Mouse (Mus musculus): Measurements from ENCODE around the gene Zfp280c.
A peak's percentile ranks its signal among the peaks of the same experiment; 100 is the strongest.

The Zfp280c gene

GRCm38 (mm10) chrX:48594099-48594760 lies at the start of gene Zfp280c:
Zfp280c (minus strand) TSS chrX:48594504.
- peak; percentile 67 for DNase-seq (ENCODE audit: low spot score)

GRCm38 (mm10) chrX:48637032-48637431 lies 42.7 kb upstream of the Zfp280c start:
- DNase-seq (ENCODE audit: low spot score) = no peak

- no peak for DNase-seq (ENCODE audit: low spot score)
Measured at GRCm38 (mm10) chrX:48624054-48624420, 29.7 kb upstream of the Zfp280c start.

- DNase-seq (ENCODE audit: low spot score) = peak; percentile 72
Measured at GRCm38 (mm10) chrX:48623379-48624053, 29.2 kb upstream of the Zfp280c start, which contains the start of gene Slc25a14. Slc25a14 (plus strand) TSS chrX:48623413.

- no peak for DNase-seq (ENCODE audit: low spot score)
Measured at GRCm38 (mm10) chrX:48623049-48623378, 28.7 kb upstream of the Zfp280c start.

- no peak for DNase-seq (ENCODE audit: low spot score)
Measured at GRCm38 (mm10) chrX:48604872-48605271, 10.6 kb upstream of the Zfp280c start.

- DNase-seq (ENCODE audit: low spot score) = no peak
Measured at GRCm38 (mm10) chrX:48596906-48597305, 2.6 kb upstream of the Zfp280c start.

- no peak for DNase-seq (ENCODE audit: low spot score)
Measured at GRCm38 (mm10) chrX:48596053-48596452, 1.7 kb upstream of the Zfp280c start.

- no peak for DNase-seq (ENCODE audit: low spot score)
Measured at GRCm38 (mm10) chrX:48593721-48594098, 594 bp downstream of the Zfp280c start.

GRCm38 (mm10) chrX:48583332-48583731 lies 11.0 kb downstream of the Zfp280c start:
- no peak for DNase-seq (ENCODE audit: low spot score)

GRCm38 (mm10) chrX:48532175-48532574 lies 62.1 kb downstream of the Zfp280c start:
- DNase-seq (ENCODE audit: low spot score) = peak; percentile 62

- no peak for DNase-seq (ENCODE audit: low spot score)
Measured at GRCm38 (mm10) chrX:48526435-48526834, 67.9 kb downstream of the Zfp280c start.

- peak; percentile 19 for DNase-seq (ENCODE audit: low spot score)
Measured at GRCm38 (mm10) chrX:48525866-48526265, 68.4 kb downstream of the Zfp280c start.

GRCm38 (mm10) chrX:48525332-48525731 lies 69.0 kb downstream of the Zfp280c start:
- DNase-seq (ENCODE audit: low spot score) = no peak

GRCm38 (mm10) chrX:48523512-48523911 lies 70.8 kb downstream of the Zfp280c start:
- DNase-seq (ENCODE audit: low spot score) = no peak

GRCm38 (mm10) chrX:48521651-48522050 lies 72.7 kb downstream of the Zfp280c start:
- DNase-seq (ENCODE audit: low spot score) = no peak

GRCm38 (mm10) chrX:48519549-48520085 lies 74.7 kb downstream of the Zfp280c start:
- no peak for DNase-seq (ENCODE audit: low spot score)

- DNase-seq (ENCODE audit: low spot score) = peak; percentile 55
Measured at GRCm38 (mm10) chrX:48518808-48519548, 75.3 kb downstream of the Zfp280c start, which contains the start of gene Rab33a. Rab33a (plus strand) TSS chrX:48519285.

- DNase-seq (ENCODE audit: low spot score) = peak; percentile 42
Measured at GRCm38 (mm10) chrX:48518211-48518807, 76.0 kb downstream of the Zfp280c start.

- DNase-seq (ENCODE audit: low spot score) = no peak
Measured at GRCm38 (mm10) chrX:48513824-48514223, 80.5 kb downstream of the Zfp280c start.

GRCm38 (mm10) chrX:48513166-48513807 lies 81.0 kb downstream of the Zfp280c start, which contains the start of gene Aifm1:
Aifm1 (minus strand) TSS chrX:48513563.
- DNase-seq (ENCODE audit: low spot score) = peak; percentile 80

GRCm38 (mm10) chrX:48493763-48494162 lies 100.5 kb downstream of the Zfp280c start:
- DNase-seq (ENCODE audit: low spot score) = no peak
